Mouse (Mus musculus) heart, postnatal 0 days (tissue): ENCODE measurements around the gene Dync2li1. TPM values are rescaled to one million over a fixed set of nuclear protein-coding genes. Genes with fewer than 3 reads are reported as not detected.

ENCODE experiments used
- ATAC-seq: fragments of 200-750 bp; cut with Nextera tagmentation; 2 replicates; pipeline ENCODE4 v1.8.0; 2017; ENCODE audit warnings: low read depth, moderate number of reproducible peaks, moderate library complexity; ENCODE audit not compliant: insufficient read depth
- DNase-seq: peaks from one replicate; pipeline ENCODE4 v3.0.0-alpha.2; 2016; ENCODE audit warnings: low spot score
- H3K27ac ChIP-seq: fragments of 300-500 bp; sonication (generic); 2 replicates; pipeline ENCODE4 v1.5.1; 2014; ENCODE audit warnings: low read depth, mild to moderate bottlenecking
- H3K27me3 ChIP-seq: fragments of 300-500 bp; sonication (generic); 2 replicates; pipeline ENCODE4 v1.6.1; 2014; ENCODE audit warnings: low read length, mixed read lengths; ENCODE audit not compliant: control insufficient read depth, insufficient read depth
- H3K36me3 ChIP-seq: fragments of 300-500 bp; sonication (generic); replicated peaks from 2 replicates; pipeline ENCODE4 v1.6.1; 2014; ENCODE audit warnings: low read length, mixed read lengths; ENCODE audit not compliant: control insufficient read depth, insufficient read depth
- H3K4me1 ChIP-seq: fragments of 300-500 bp; sonication (generic); 2 replicates; pipeline ENCODE4 v1.6.1; 2014; ENCODE audit warnings: antibody characterized with exemption; ENCODE audit not compliant: control insufficient read depth, insufficient read depth
- H3K4me2 ChIP-seq: fragments of 300-500 bp; sonication (generic); 2 replicates; pipeline ENCODE4 v1.6.1; 2014; ENCODE audit warnings: low read depth, mild to moderate bottlenecking, low read length, moderate library complexity
- H3K4me3 ChIP-seq: fragments of 300-500 bp; sonication (generic); 2 replicates; pipeline ENCODE4 v1.5.1; 2014; ENCODE audit warnings: low read depth, low read length
- H3K9ac ChIP-seq: fragments of 300-500 bp; sonication (generic); replicated peaks from 2 replicates; pipeline ENCODE4 v1.6.1; 2014; ENCODE audit warnings: low read depth, low read length, mixed read lengths
- H3K9me3 ChIP-seq: fragments of 300-500 bp; sonication (generic); replicated peaks from 2 replicates; pipeline ENCODE4 v1.6.1; 2016; ENCODE audit warnings: low read length; ENCODE audit not compliant: control insufficient read depth
- CTCF ChIP-seq: IDR thresholded peaks from 2 replicates; pipeline ENCODE4 v1.5.1; 2016; ENCODE audit warnings: antibody characterized with exemption, control low read depth, low read depth
- EP300 ChIP-seq: IDR thresholded peaks from 2 replicates; pipeline ENCODE4 v1.6.1; 2016; ENCODE audit warnings: antibody characterized with exemption, low read depth
- WGBS: fragments of 180-500 bp; shearing (Covaris S2); extraction: QIAGEN DNeasy Blood & Tissue Kit; methylation state at CpG from one replicate; pipeline ENCODE4 v1.1.7; 2014; 5-methylcytosine and 5-hydroxymethylcytosine counted together
- polyA plus RNA-seq: library from polyadenylated mRNA; unstranded; fragments of >200 nt; fragmentation: Nextera tagmentation; extraction: Ambion mirVana; gene quantifications from 2 replicates; pipeline ENCODE4 v1.2.1, GENCODE M21; 2015
- total RNA-seq: library from RNA; depleted of rRNA; stranded (reverse); fragments of >200 nt; gene quantifications from 2 replicates; pipeline ENCODE4 v1.2.3, GENCODE M21; 2014; ENCODE audit warnings: low replicate concordance

Gene Dync2li1
- total and polyA plus RNA-seq, 2 experiments from 2014 or later, result 6.6 TPM; not detected in 1

DNA sequence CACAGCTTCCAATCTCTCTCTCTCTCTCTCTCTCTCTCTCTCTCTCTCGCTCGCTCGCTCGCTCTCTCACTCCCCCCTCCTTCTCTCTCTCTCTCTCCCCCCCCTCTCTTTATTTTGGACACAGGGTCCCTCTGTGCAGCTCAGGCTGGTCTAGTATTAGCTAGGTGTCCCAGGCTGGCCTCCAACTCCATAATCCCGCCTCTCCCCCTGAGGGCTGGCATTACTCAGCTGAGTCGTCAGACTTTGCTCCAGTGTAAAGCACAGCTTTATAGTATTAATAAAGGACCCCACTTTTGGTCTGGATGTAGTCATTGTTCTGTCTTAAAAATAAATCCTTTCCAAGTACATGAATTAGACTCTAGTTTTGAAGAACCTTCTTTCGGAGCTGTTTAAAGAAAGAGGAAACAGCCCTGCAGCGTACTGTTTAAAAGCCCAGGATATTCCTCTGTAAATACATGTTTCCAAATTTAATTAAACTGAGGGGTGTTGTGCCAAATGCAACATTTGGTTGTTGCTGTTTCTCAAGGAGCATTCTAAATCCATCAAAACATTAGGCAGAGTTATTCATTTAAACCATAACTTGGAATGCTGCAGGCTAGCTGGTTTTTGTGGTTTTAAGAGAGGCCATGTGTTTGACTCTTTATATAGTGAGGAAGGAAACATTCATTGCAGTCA, 44.4 kb upstream of the Dync2li1 start:
- TF ChIP-seq CTCF (no peak), EP300 (no peak)
- DNase-seq (no peak), ATAC-seq (no peak)
- no peaks in the 10 kb centered on the region for H3K4me1 ChIP-seq
- no peak overlapping the region for H3K4me3 ChIP-seq
- H3K27me3 ChIP-seq, result no peaks in the 10 kb centered on the region
- no peaks in the 10 kb centered on the region for H3K9me3 ChIP-seq
- H3K4me2 ChIP-seq, result no peak overlapping the region
- no peaks in the 10 kb centered on the region for H3K36me3 ChIP-seq
- no peak overlapping the region for H3K27ac ChIP-seq
- H3K9ac ChIP-seq, result no peak overlapping the region
- 76% methylated on average over 8 of the region's 8 CpGs for WGBS

DNA sequence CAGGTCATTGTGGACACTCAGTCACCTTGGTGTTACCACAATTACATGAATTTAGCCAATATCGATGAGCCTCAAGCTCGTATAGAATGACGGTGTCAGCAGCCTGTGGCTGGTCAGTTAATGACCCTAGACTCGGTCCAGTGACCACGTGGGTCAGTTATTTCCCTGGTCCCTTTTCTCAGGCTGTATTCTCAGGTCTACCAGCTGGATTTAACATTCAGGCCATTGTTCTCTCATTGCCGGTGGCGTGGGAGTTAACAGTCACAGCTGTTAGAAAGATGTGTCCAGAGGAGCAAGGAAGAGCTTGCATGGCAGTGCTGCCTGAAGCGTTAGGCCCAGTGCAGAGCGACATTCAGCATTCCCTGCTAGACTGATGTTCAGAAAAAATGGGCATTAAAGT, 42.2 kb upstream of the Dync2li1 start:
- DNase-seq (no peak), ATAC-seq (peak; percentile 68)
- no peaks in the 10 kb centered on the region for H3K9me3 ChIP-seq
- no peak overlapping the region for H3K9ac ChIP-seq
- H3K36me3 ChIP-seq, result no peaks in the 10 kb centered on the region
- H3K27me3 ChIP-seq, result no peaks in the 10 kb centered on the region
- 65% methylated on average over 9 of the region's 9 CpGs for WGBS
- TF ChIP-seq CTCF (no peak), EP300 (no peak)
- no peak overlapping the region for H3K4me3 ChIP-seq
- peak overlapping the region; percentile 56 for H3K27ac ChIP-seq
- no peak overlapping the region for H3K4me2 ChIP-seq
- no peaks in the 10 kb centered on the region for H3K4me1 ChIP-seq

GRCm38 (mm10) chr17:84585104-84585503, 41.2 kb upstream of the Dync2li1 start:
- Histone ChIP-seq H3K4me1 (no peaks in the 10 kb centered on the region), H3K4me2 (no peak overlapping the region), H3K36me3 (no peaks in the 10 kb centered on the region), H3K9ac (no peak overlapping the region), H3K27me3 (no peaks in the 10 kb centered on the region), H3K4me3 (no peak overlapping the region), H3K27ac (0 out of 2 replicates have a peak overlapping the region, but pooled peaks have one; percentile 32), H3K9me3 (no peaks in the 10 kb centered on the region)
- TF ChIP-seq EP300 (no peak), CTCF (no peak)
- ATAC-seq, result peak; percentile 79
- WGBS, result 56% methylated on average over 8 of the region's 8 CpGs
- peak; percentile 14 for DNase-seq

GRCm38 (mm10) chr17:84590065-84590464, 36.2 kb upstream of the Dync2li1 start:
- 92% methylated on average over 7 of the region's 7 CpGs for WGBS
- Histone ChIP-seq H3K9me3 (no peaks in the 10 kb centered on the region), H3K9ac (no peak overlapping the region), H3K36me3 (no peaks in the 10 kb centered on the region), H3K4me3 (no peak overlapping the region), H3K4me1 (no peaks in the 10 kb centered on the region), H3K27ac (no peak overlapping the region), H3K4me2 (no peak overlapping the region), H3K27me3 (no peaks in the 10 kb centered on the region)
- DNase-seq (no peak), ATAC-seq (no peak)
- no peak for TF ChIP-seq EP300
- no peak for TF ChIP-seq CTCF

GRCm38 (mm10) chr17:84591431-84592150, 34.7 kb upstream of the Dync2li1 start:
- Histone ChIP-seq H3K4me1 (no peaks in the 10 kb centered on the region), H3K9ac (no peak overlapping the region), H3K36me3 (no peaks in the 10 kb centered on the region), H3K4me3 (no peak overlapping the region), H3K27ac (no peak overlapping the region), H3K9me3 (no peaks in the 10 kb centered on the region), H3K4me2 (no peak overlapping the region), H3K27me3 (no peaks in the 10 kb centered on the region)
- DNase-seq, result no peak
- TF ChIP-seq CTCF (no peak), EP300 (no peak)
- no peak for ATAC-seq
- 87% methylated on average over 16 of the region's 16 CpGs for WGBS
